Mouse (Mus musculus): ENCODE data around the gene Gm3269.
"Not testable (repeated sequence)": the region's sequence is repeated elsewhere in the genome, so short reads cannot be mapped to it uniquely, and the experiment has no call there.

DNA sequence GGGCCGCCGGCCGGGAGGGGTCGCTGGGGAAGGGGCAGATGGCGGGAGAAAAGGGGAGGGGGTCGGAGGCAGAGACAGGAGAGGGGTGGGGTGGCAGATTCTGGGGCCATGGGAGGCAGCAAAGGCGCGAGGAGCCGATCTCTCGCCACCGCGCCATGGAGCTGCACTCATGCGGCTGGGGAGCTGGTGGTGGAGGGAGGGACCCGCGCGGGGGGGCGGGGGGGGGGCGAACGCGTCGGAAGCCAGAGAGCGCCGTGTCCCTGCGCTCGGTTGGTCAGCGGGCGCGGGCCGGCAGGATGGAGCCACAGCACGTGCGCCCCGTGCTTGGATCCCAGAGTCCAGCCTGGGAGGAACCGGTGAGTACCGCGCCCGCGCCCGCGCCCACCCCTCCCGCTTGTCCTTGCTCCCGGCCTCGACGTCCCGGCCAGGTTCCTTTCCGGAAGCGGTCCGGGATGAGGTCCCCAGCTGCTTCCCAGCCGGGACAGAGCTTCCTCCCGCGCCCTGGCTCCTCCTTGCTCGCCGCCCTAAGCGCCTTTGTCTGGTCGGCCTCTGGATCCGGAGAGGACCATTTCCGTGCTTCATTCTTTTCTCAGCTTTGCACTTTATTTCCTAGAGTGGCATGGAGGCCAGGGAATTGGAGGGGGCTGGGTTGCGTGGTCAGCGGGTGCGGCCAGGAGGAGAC lies 17.5 kb downstream of the Gm3269 start, which contains the start of gene Gm3264:
- not testable (repeated sequence) for TF ChIP-seq POLR2A (IDR thresholded peaks at IDR 0.05; ENCODE audit: extremely low read depth, insufficient read depth, low read length); CTCF (IDR thresholded peaks at IDR 0.05; ENCODE audit: low read depth, low read length)

All from liver, adult 2 months (tissue).